Mouse (Mus musculus) thymus, postnatal 0 days (tissue): ENCODE results near the gene Gmppa. TPM values are rescaled to one million over a fixed set of nuclear protein-coding genes. Genes with fewer than 3 reads are reported as not detected.

Experiments
- DNase-seq: peaks from one replicate; pipeline ENCODE4 v3.0.0-alpha.2; 2015; ENCODE audit warnings: low spot score
- polyA plus RNA-seq: library from polyadenylated mRNA; unstranded; fragments of >200 nt; fragmentation: Nextera tagmentation; extraction: Ambion mirVana; gene quantifications from 2 replicates; pipeline ENCODE4 v1.2.1, GENCODE M21; 2015

Gmppa gene
- polyA plus RNA-seq, 1 experiment from 2014 or later, result 51.4 TPM

DNA sequence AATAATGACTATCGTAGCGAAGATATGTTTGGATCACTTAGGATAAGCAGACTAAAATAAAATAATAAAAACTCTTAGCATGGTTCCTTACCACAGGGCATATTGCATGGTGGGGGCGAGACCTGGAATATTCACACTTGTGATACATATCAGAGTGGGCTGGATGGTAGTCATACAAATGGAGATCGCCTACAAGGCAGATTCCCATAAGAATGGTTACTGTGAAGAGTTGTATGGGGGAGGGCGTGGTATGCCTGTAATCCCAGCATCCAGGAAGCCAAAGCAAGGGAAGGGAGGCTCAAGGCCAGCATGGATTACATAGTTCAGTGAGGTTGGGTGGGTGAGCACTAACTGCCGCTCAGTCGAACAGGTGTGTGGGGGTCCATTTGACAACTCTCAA is 45.0 kb downstream of the Gmppa start:
- DNase-seq, result no peak

- DNase-seq, result no peak
These were observed 50.8 kb downstream of the Gmppa start for GRCm38 (mm10) chr1:75486561-75486960.

DNA sequence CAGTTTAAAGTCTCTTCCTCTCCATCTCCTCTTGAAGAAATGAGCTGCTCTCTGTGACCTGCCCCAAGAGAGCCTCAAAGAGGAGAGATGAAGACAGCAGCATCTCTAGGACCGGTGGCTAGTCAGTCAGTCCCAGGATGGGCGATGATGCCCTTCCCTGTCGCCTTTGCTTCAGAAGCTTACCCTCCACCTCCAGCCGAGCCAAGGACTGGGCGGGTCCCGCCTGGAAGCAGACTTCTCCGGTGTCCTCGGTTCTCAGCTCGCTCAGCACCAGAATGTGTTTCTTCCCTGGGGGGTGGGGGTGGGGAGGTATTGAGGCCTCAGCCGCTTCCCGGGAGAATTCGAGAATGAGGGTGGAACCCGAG is 51.3 kb downstream of the Gmppa start:
- no peak for DNase-seq

DNA sequence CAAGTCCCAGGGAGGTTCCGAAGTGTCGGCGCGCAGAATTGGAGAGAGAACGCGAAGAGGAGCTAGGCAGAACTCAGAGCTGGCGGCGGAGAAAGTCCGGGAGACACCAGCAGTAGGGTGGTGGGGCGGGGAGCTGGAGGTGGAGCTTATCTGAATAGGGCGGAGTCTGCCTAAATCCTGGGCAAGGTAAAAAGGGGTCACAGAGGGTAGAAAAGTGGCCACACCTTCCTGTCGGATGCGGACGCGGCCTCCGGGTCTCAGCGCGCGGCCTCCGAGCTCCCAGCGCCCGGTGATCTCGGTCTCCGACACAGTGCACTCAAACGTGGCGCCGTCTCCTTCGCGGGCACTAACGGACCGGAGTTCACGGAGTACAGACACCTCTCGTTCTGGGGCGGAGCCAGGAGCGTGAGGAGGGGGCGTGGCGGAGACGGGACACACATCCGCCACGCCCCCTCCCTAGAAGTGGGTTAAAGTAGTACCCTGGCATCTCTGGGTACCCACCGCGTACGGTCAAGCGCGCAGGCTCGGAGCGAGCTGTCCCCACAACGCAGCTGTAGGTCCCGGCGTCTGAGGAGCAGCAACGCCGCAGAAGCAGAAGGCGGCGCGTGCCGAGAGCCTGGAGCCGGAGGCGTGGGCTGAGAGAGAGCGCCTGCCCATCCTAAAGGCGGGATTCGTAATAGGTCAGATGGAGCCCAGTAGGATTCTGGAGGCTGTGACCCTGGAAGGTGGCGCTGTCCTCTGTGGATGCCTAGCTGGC is 51.9 kb downstream of the Gmppa start:
- peak; percentile 43 for DNase-seq

- no peak for DNase-seq
These were observed 55.2 kb downstream of the Gmppa start for GRCm38 (mm10) chr1:75490785-75491551.

GRCm38 (mm10) chr1:75492579-75493170 is 56.9 kb downstream of the Gmppa start:
- no peak for DNase-seq

Other genes with a start within 250 kb of the Gmppa start
- 16.0 and 17.7 TPM in 2 replicates for gene Ankzf1, start 243.8 kb upstream of the Gmppa start, polyA plus RNA-seq
- gene Atg9a, start 243.7 kb upstream of the Gmppa start, polyA plus RNA-seq, result 12.7 and 14.3 TPM in 2 replicates
- 10.9 and 11.3 TPM in 2 replicates for gene Glb1l, start 225.1 kb upstream of the Gmppa start, polyA plus RNA-seq
- gene Stk16, start 225.1 kb upstream of the Gmppa start, polyA plus RNA-seq, result 114 and 120 TPM in 2 replicates
- 170 and 193 TPM in 2 replicates for gene Tuba4a, start 216.1 kb upstream of the Gmppa start, polyA plus RNA-seq
- 0.78 and 0.96 TPM in 2 replicates for gene A630095N17Rik, start 203.8 kb upstream of the Gmppa start, polyA plus RNA-seq
- 14.2 and 14.7 TPM in 2 replicates for gene Dnajb2, start 199.5 kb upstream of the Gmppa start, polyA plus RNA-seq
- 0.98 and 1.1 TPM in 2 replicates for gene Ptprn, start 171.4 kb upstream of the Gmppa start, polyA plus RNA-seq
- gene Resp18, start 157.5 kb upstream of the Gmppa start, polyA plus RNA-seq, result 1.5 and 1.7 TPM in 2 replicates
- gene Dnpep, start 117.9 kb upstream of the Gmppa start, polyA plus RNA-seq, result 84.3 and 87.0 TPM in 2 replicates
- gene Des, start 75.6 kb upstream of the Gmppa start, polyA plus RNA-seq, result 6.0 and 7.4 TPM in 2 replicates
- 1.6 and 1.8 TPM in 2 replicates for gene Speg, start 60.6 kb upstream of the Gmppa start, polyA plus RNA-seq
- gene Asic4, start 14.5 kb downstream of the Gmppa start, polyA plus RNA-seq, result not detected in 2 replicates
- 10.7 and 11.4 TPM in 2 replicates for gene Chpf, start 43.4 kb downstream of the Gmppa start, polyA plus RNA-seq
- gene Tmem198, start 43.6 kb downstream of the Gmppa start, polyA plus RNA-seq, result 0.30 and 0.39 TPM in 2 replicates
- 9.9 and 10.2 TPM in 2 replicates for gene Obsl1, start 70.5 kb downstream of the Gmppa start, polyA plus RNA-seq
- 1.7 TPM in 2 replicates for gene Inha, start 71.1 kb downstream of the Gmppa start, polyA plus RNA-seq
- 13.1 and 14.4 TPM in 2 replicates for gene Stk11ip, start 85.6 kb downstream of the Gmppa start, polyA plus RNA-seq
- gene Slc4a3, start 110.3 kb downstream of the Gmppa start, polyA plus RNA-seq, result 1.2 and 1.6 TPM in 2 replicates